ENCODE assay signal across 8 mouse cellular contexts in genomic region chr9:108570207-108570896, GRCm38 (mm10). TPM values are rescaled to one million over a fixed set of nuclear protein-coding genes. Genes with fewer than 3 reads are reported as not detected.
DNase-seq lines count a peak whose midpoint lies in the region; ATAC-seq and TF ChIP-seq lines count a peak whose summit lies in the region.

No protein-coding gene starts in this region.

- H3K4me1 ChIP-seq in CH12.LX (ENCODE audit: control insufficient read depth in 1 of 2, insufficient read depth in 2 of 2) = peaks cover 7 to 22% of the 10 kb centered on the region in 2 experiments
- peaks cover 23% of the 10 kb centered on the region for H3K4me1 ChIP-seq in embryonic facial prominence, embryonic 14.5 days (ENCODE audit: control insufficient read depth, insufficient read depth, low read length)
- peaks cover 14 to 31% of the 10 kb centered on the region in 2 experiments for H3K4me1 ChIP-seq in heart, embryonic 14.5 days (ENCODE audit: control insufficient read depth in 2 of 2, insufficient read depth in 2 of 2, low read length in 2 of 2)
- H3K4me1 ChIP-seq in lung, embryonic 14.5 days (ENCODE audit: insufficient read depth) = peaks cover 17% of the 10 kb centered on the region

- no peak for ATAC-seq in embryonic facial prominence, embryonic 14.5 days (ENCODE audit: low read depth)
- no peak for ATAC-seq in heart, embryonic 14.5 days (ENCODE audit: insufficient number of reproducible peaks, insufficient read depth, low FRiP score, low read depth)
- peak; percentile 12; the same call in 1 of the 2 replicates for ATAC-seq in lung, embryonic 14.5 days (ENCODE audit: insufficient read depth)
- peak; percentile 24 for ATAC-seq in neutrophil, adult 5-6 weeks (ENCODE audit: extremely low read depth, insufficient number of reproducible peaks, low FRiP score, poor library complexity, severe bottlenecking)

- H3K9me3 ChIP-seq in CH12.LX (replicated peaks; ENCODE audit: low read length) = no peaks in the 10 kb centered on the region
- no peaks in the 10 kb centered on the region for H3K9me3 ChIP-seq in embryonic facial prominence, embryonic 14.5 days (ENCODE audit: control insufficient read depth, low read length)
- H3K9me3 ChIP-seq in heart, embryonic 14.5 days (ENCODE audit: control insufficient read depth, low read length) = no peaks in the 10 kb centered on the region
- H3K9me3 ChIP-seq in lung, embryonic 14.5 days (ENCODE audit: low read depth, low read length) = no peaks in the 10 kb centered on the region

- TF ChIP-seq RAD21 in CH12.LX (IDR thresholded peaks at IDR 0.05; ENCODE audit: low read depth, low read length) = peak; percentile 49

- peak; percentile 91 for DNase-seq in CH12.LX (ENCODE audit: extremely low read depth)
- DNase-seq in adrenal gland, postnatal 14 days = peak; percentile 91
- DNase-seq in embryonic facial prominence, embryonic 14.5 days (ENCODE audit: low spot score) = peak; percentile 91
- DNase-seq in kidney, postnatal 10 days = peak; percentile 93
- DNase-seq in lung, embryonic 14.5 days = peak; percentile 92
- peak; percentile 90 for DNase-seq in thymus, postnatal 0 days (ENCODE audit: low spot score)

- H3K36me3 ChIP-seq in CH12.LX (replicated peaks in 1 of 2; ENCODE audit: control insufficient read depth in 1 of 2, insufficient read depth in 1 of 2, low read length in 1 of 2) = peaks cover 39 to 56% of the 10 kb centered on the region in 2 experiments
- H3K36me3 ChIP-seq in embryonic facial prominence, embryonic 14.5 days (ENCODE audit: control insufficient read depth, insufficient read depth, low read length) = peaks cover 51% of the 10 kb centered on the region
- peaks cover 52% of the 10 kb centered on the region for H3K36me3 ChIP-seq in heart, embryonic 14.5 days (ENCODE audit: control insufficient read depth, insufficient read depth, low read length)
- peaks cover 57% of the 10 kb centered on the region for H3K36me3 ChIP-seq in lung, embryonic 14.5 days (ENCODE audit: insufficient read depth)

- H3K27me3 ChIP-seq in CH12.LX (replicated peaks) = no peaks in the 10 kb centered on the region
- no peaks in the 10 kb centered on the region for H3K27me3 ChIP-seq in embryonic facial prominence, embryonic 14.5 days (replicated peaks; ENCODE audit: control insufficient read depth, insufficient read depth, low read length)
- no peaks in the 10 kb centered on the region for H3K27me3 ChIP-seq in heart, embryonic 14.5 days (ENCODE audit: control insufficient read depth, insufficient read depth, low read length)
- no peaks in the 10 kb centered on the region for H3K27me3 ChIP-seq in lung, embryonic 14.5 days (ENCODE audit: insufficient read depth, low read length)

- 0 out of 2 replicates have a peak, but pooled peaks cover 3% of the 10 kb centered on the region for H3K79me2 ChIP-seq in CH12.LX (replicated peaks; ENCODE audit: control insufficient read depth, extremely low read depth, insufficient read depth, poor library complexity, severe bottlenecking)

- H3K27ac ChIP-seq in CH12.LX (ENCODE audit: insufficient read depth, low read depth) = peak overlapping the region; percentile 74
- peak overlapping the region; percentile 70 for H3K27ac ChIP-seq in embryonic facial prominence, embryonic 14.5 days (replicated peaks; ENCODE audit: low read depth, low read length)
- peak overlapping the region in 1 of 2 experiments; percentile 39; a peak in 2 of 4 replicates for H3K27ac ChIP-seq in heart, embryonic 14.5 days (replicated peaks in 1 of 2; ENCODE audit: control insufficient read depth in 1 of 2, insufficient read depth in 1 of 2, low read depth in 2 of 2, low read length in 2 of 2)
- H3K27ac ChIP-seq in lung, embryonic 14.5 days (ENCODE audit: low read depth) = peak overlapping the region; percentile 58

- TF ChIP-seq CTCF in CH12.LX (conservative IDR thresholded peaks at IDR 0.05 in 1 of 2, IDR thresholded peaks at IDR 0.05 in 1 of 2; ENCODE audit: low read depth in 2 of 2, low read length in 2 of 2) = peak; percentile 50 to 80
- TF ChIP-seq CTCF in lung, embryonic 14.5 days (IDR thresholded peaks at IDR 0.05; ENCODE audit: low read depth) = peak; percentile 82

- H3K9ac ChIP-seq in CH12.LX (ENCODE audit: insufficient read depth, low read depth) = peak overlapping the region; percentile 74
- peak overlapping the region; percentile 68 for H3K9ac ChIP-seq in embryonic facial prominence, embryonic 14.5 days (ENCODE audit: low read depth, low read length)
- peak overlapping the region; percentile 80 for H3K9ac ChIP-seq in heart, embryonic 14.5 days (ENCODE audit: low read length)
- peak overlapping the region; percentile 62 for H3K9ac ChIP-seq in lung, embryonic 14.5 days

- no peak for TF ChIP-seq EP300 in CH12.LX (IDR thresholded peaks at IDR 0.05; ENCODE audit: low read length)

- WGBS in embryonic facial prominence, embryonic 14.5 days = 2% methylated on average over 39 of the region's 40 CpGs
- under 1% methylated on average over 40 of the region's 40 CpGs for WGBS in heart, embryonic 14.5 days
- WGBS in lung, embryonic 14.5 days = 2% methylated on average over 40 of the region's 40 CpGs

- dilution Hi-C loops in CH12.LX (cut with MboI; ENCODE audit: extremely low pct_ligation_motif_present, extremely low pct_unique_long_range_greater_than_20kb, low sequenced_read_pairs) = no loop called here

- TF ChIP-seq POLR2A in CH12.LX (IDR thresholded peaks at IDR 0.05; ENCODE audit: low read depth, low read length) = peak; percentile 25; the same call in 1 of the 2 replicates

- peak overlapping the region; percentile 87 to 95 (median 90) for H3K4me3 ChIP-seq in CH12.LX (replicated peaks in 1 of 3; ENCODE audit: low read depth in 2 of 3, low read length in 2 of 3, poor library complexity in 1 of 3)
- H3K4me3 ChIP-seq in embryonic facial prominence, embryonic 14.5 days (ENCODE audit: low read depth, low read length) = peak overlapping the region; percentile 66
- H3K4me3 ChIP-seq in heart, embryonic 14.5 days (ENCODE audit: control insufficient read depth in 1 of 2, insufficient read depth in 1 of 2, low read depth in 1 of 2, low read length in 2 of 2) = peak overlapping the region; percentile 66 to 70
- H3K4me3 ChIP-seq in lung, embryonic 14.5 days (ENCODE audit: low read depth, low read length) = peak overlapping the region; percentile 72

- in situ Hi-C loops in CH12.LX (cut with MboI; ENCODE audit: low pct_ligation_motif_present, low pct_unique_long_range_greater_than_20kb, low sequenced_read_pairs) = no loop called here

- H3K4me2 ChIP-seq in CH12.LX (ENCODE audit: insufficient read depth, low read depth, poor library complexity, severe bottlenecking) = peak overlapping the region; percentile 65
- peak overlapping the region; percentile 98 for H3K4me2 ChIP-seq in embryonic facial prominence, embryonic 14.5 days (ENCODE audit: low read depth, low read length)
- peak overlapping the region; percentile 95 for H3K4me2 ChIP-seq in heart, embryonic 14.5 days (ENCODE audit: low read length)
- H3K4me2 ChIP-seq in lung, embryonic 14.5 days = peak overlapping the region; percentile 100

RNA-seq across cellular contexts. Expression of gene Dalrd3, which starts 0.7 kb away (rescaled TPM):
- total RNA-seq in CH12.LX (2012; rRNA removed) (110 and 119 TPM in 2 replicates), CH12.LX (2014; rRNA removed) (52.6 and 57.4 TPM in 2 replicates)
- 100 and 114 TPM in 2 replicates for polyA plus RNA-seq in CH12.LX (2012; ENCODE audit: insufficient read length, low read depth)
- 48.8 and 51.5 TPM in 2 replicates for total RNA-seq in adrenal gland, postnatal 14 days (2021)
- 116 and 120 TPM in 2 replicates for polyA plus RNA-seq in embryonic facial prominence, embryonic 14.5 days (2014; fragmentation: Nextera tagmentation; extraction: Ambion mirVana)
- polyA plus RNA-seq in heart, embryonic 14.5 days (2014; fragmentation: Nextera tagmentation; extraction: Ambion mirVana) = 71.8 and 71.9 TPM in 2 replicates
- polyA plus RNA-seq in lung, embryonic 14.5 days (2014; fragmentation: Nextera tagmentation; extraction: Ambion mirVana) = 112 and 127 TPM in 2 replicates
- 70.9 and 104 TPM in 2 replicates for total RNA-seq in neutrophil, adult 5-6 weeks (2017)
- 115 and 120 TPM in 2 replicates for polyA plus RNA-seq in thymus, postnatal 0 days (2015; fragmentation: Nextera tagmentation; extraction: Ambion mirVana)

RNA-seq across cellular contexts. Expression of gene Ndufaf3, which starts 3.1 kb away (rescaled TPM):
- 24.6 and 25.7 TPM in 2 replicates for total RNA-seq in CH12.LX (2012; rRNA removed)
- 15.3 and 15.7 TPM in 2 replicates for total RNA-seq in CH12.LX (2014; rRNA removed)
- 27.2 and 30.7 TPM in 2 replicates for polyA plus RNA-seq in CH12.LX (2012; ENCODE audit: insufficient read length, low read depth)
- 55.5 and 67.2 TPM in 2 replicates for total RNA-seq in adrenal gland, postnatal 14 days (2021)
- 59.6 and 61.9 TPM in 2 replicates for polyA plus RNA-seq in embryonic facial prominence, embryonic 14.5 days (2014; fragmentation: Nextera tagmentation; extraction: Ambion mirVana)
- polyA plus RNA-seq in heart, embryonic 14.5 days (2014; fragmentation: Nextera tagmentation; extraction: Ambion mirVana) = 74.3 and 78.1 TPM in 2 replicates
- 39.7 and 46.9 TPM in 2 replicates for polyA plus RNA-seq in lung, embryonic 14.5 days (2014; fragmentation: Nextera tagmentation; extraction: Ambion mirVana)
- 15.5 and 17.0 TPM in 2 replicates for total RNA-seq in neutrophil, adult 5-6 weeks (2017)
- polyA plus RNA-seq in thymus, postnatal 0 days (2015; fragmentation: Nextera tagmentation; extraction: Ambion mirVana) = 96.1 and 101 TPM in 2 replicates

RNA-seq across cellular contexts. Expression of gene Wdr6, which starts 8.2 kb away (rescaled TPM):
- total RNA-seq in CH12.LX (2012; rRNA removed) (14.3 and 17.8 TPM in 2 replicates), CH12.LX (2014; rRNA removed) (9.1 and 9.8 TPM in 2 replicates)
- polyA plus RNA-seq in CH12.LX (2012; ENCODE audit: insufficient read length, low read depth) = 14.9 and 16.3 TPM in 2 replicates
- 91.0 and 102 TPM in 2 replicates for total RNA-seq in adrenal gland, postnatal 14 days (2021)
- polyA plus RNA-seq in embryonic facial prominence, embryonic 14.5 days (2014; fragmentation: Nextera tagmentation; extraction: Ambion mirVana) = 78.9 and 91.1 TPM in 2 replicates
- 39.8 and 46.9 TPM in 2 replicates for polyA plus RNA-seq in heart, embryonic 14.5 days (2014; fragmentation: Nextera tagmentation; extraction: Ambion mirVana)
- 106 and 117 TPM in 2 replicates for polyA plus RNA-seq in lung, embryonic 14.5 days (2014; fragmentation: Nextera tagmentation; extraction: Ambion mirVana)
- 12.8 and 15.6 TPM in 2 replicates for total RNA-seq in neutrophil, adult 5-6 weeks (2017)
- polyA plus RNA-seq in thymus, postnatal 0 days (2015; fragmentation: Nextera tagmentation; extraction: Ambion mirVana) = 44.3 and 47.0 TPM in 2 replicates

RNA-seq across cellular contexts. Expression of gene Impdh2, which starts 10.3 kb away (rescaled TPM):
- total RNA-seq in CH12.LX (2012; rRNA removed) (405 and 494 TPM in 2 replicates), CH12.LX (2014; rRNA removed) (464 and 485 TPM in 2 replicates)
- 472 and 483 TPM in 2 replicates for polyA plus RNA-seq in CH12.LX (2012; ENCODE audit: insufficient read length, low read depth)
- total RNA-seq in adrenal gland, postnatal 14 days (2021) = 99.2 and 110 TPM in 2 replicates
- polyA plus RNA-seq in embryonic facial prominence, embryonic 14.5 days (2014; fragmentation: Nextera tagmentation; extraction: Ambion mirVana) = 173 and 202 TPM in 2 replicates
- polyA plus RNA-seq in heart, embryonic 14.5 days (2014; fragmentation: Nextera tagmentation; extraction: Ambion mirVana) = 94.2 and 97.5 TPM in 2 replicates
- 199 and 202 TPM in 2 replicates for polyA plus RNA-seq in lung, embryonic 14.5 days (2014; fragmentation: Nextera tagmentation; extraction: Ambion mirVana)
- total RNA-seq in neutrophil, adult 5-6 weeks (2017) = 61.0 and 75.5 TPM in 2 replicates
- 161 and 172 TPM in 2 replicates for polyA plus RNA-seq in thymus, postnatal 0 days (2015; fragmentation: Nextera tagmentation; extraction: Ambion mirVana)

RNA-seq across cellular contexts. Expression of gene P4htm, which starts 27.1 kb away (rescaled TPM):
- total RNA-seq in CH12.LX (2012; rRNA removed) (9.1 and 11.0 TPM in 2 replicates), CH12.LX (2014; rRNA removed) (4.8 and 5.4 TPM in 2 replicates)
- 7.9 and 9.5 TPM in 2 replicates for polyA plus RNA-seq in CH12.LX (2012; ENCODE audit: insufficient read length, low read depth)
- 4.7 and 7.7 TPM in 2 replicates for total RNA-seq in adrenal gland, postnatal 14 days (2021)
- polyA plus RNA-seq in embryonic facial prominence, embryonic 14.5 days (2014; fragmentation: Nextera tagmentation; extraction: Ambion mirVana) = 7.4 and 7.8 TPM in 2 replicates
- polyA plus RNA-seq in heart, embryonic 14.5 days (2014; fragmentation: Nextera tagmentation; extraction: Ambion mirVana) = 16.1 and 20.6 TPM in 2 replicates
- 5.7 and 6.1 TPM in 2 replicates for polyA plus RNA-seq in lung, embryonic 14.5 days (2014; fragmentation: Nextera tagmentation; extraction: Ambion mirVana)
- 0.58 and 0.61 TPM in 2 replicates for total RNA-seq in neutrophil, adult 5-6 weeks (2017)
- 3.5 and 3.7 TPM in 2 replicates for polyA plus RNA-seq in thymus, postnatal 0 days (2015; fragmentation: Nextera tagmentation; extraction: Ambion mirVana)

Comparison
In these comparisons a context has a peak if more than half of its experiments do, and no peak if none do; other contexts are left out.
1. ATAC-seq: peak in lung, embryonic 14.5 days (single experiment) and neutrophil, adult 5-6 weeks (single experiment); none in embryonic facial prominence, embryonic 14.5 days (single experiment) and heart, embryonic 14.5 days (single experiment).
2. Peak in every context shown above with its lines, with median percentiles within 50 percentile points of each other: DNase-seq, H3K4me2 ChIP-seq, H3K4me3 ChIP-seq and H3K9ac ChIP-seq.